Mouse (Mus musculus) adrenal gland, adult 18-20 months (tissue): Measurements from ENCODE around the gene Pou5f1. TPM values are rescaled to one million over a fixed set of nuclear protein-coding genes. Genes with fewer than 3 reads are reported as not detected.
"Not testable (repeated sequence)": the region's sequence is repeated elsewhere in the genome, so short reads cannot be mapped to it uniquely, and the experiment has no call there.

Source experiments
- DNase-seq, 2 experiments: peaks; one replicate each; pipeline ENCODE4 v3.0.0; 2021 to 2022; ENCODE audit warnings: low spot score in 2 of 2
- long read RNA-seq, 2 experiments: library from polyadenylated mRNA; stranded (forward); transcript quantifications; one replicate each; pipeline ENCODE4 v2.0.0; 2021
- total RNA-seq, 2 experiments: library from RNA; stranded (reverse); gene quantifications; 1 replicate in 1 of 2; 2 replicates in 1 of 2; pipeline ENCODE4 v1.2.3; 2021

Pou5f1 gene
- total RNA-seq = under 1 TPM in 1 of 2 experiments, not detected in 1; 0.23 TPM
- long read RNA-seq, experiment 1 = 0 reads
- long read RNA-seq, experiment 2 = 0 reads

DNA sequence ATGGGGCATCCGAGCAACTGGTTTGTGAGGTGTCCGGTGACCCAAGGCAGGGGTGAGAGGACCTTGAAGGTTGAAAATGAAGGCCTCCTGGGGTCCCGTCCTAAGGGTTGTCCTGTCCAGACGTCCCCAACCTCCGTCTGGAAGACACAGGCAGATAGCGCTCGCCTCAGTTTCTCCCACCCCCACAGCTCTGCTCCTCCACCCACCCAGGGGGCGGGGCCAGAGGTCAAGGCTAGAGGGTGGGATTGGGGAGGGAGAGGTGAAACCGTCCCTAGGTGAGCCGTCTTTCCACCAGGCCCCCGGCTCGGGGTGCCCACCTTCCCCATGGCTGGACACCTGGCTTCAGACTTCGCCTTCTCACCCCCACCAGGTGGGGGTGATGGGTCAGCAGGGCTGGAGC, at the start of gene Pou5f1:
Gene Pou5f1 (plus strand): TSS at position 243 of the 400 bp plus-strand sequence.
- no peak for DNase-seq

DNA sequence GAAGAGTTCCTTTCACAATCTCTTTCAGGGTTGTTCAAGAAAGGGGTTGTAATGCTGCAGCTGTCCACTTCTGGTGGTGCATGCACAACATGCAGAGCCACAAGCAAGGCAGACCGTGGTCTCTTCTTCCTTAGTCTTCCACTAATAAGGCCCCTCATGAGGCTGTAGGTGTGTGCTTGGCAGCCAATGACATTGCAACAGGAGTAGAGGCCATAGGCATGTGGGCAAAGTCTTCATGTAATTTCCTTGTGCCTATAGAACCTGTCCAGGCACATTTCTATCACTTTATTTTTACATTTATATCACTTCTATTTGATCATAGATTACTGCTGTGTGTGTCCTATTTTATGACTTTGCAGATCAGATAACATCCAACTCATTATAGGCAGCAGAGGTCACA, 47.6 kb upstream of the Pou5f1 start:
- DNase-seq = not testable (repeated sequence)

DNA sequence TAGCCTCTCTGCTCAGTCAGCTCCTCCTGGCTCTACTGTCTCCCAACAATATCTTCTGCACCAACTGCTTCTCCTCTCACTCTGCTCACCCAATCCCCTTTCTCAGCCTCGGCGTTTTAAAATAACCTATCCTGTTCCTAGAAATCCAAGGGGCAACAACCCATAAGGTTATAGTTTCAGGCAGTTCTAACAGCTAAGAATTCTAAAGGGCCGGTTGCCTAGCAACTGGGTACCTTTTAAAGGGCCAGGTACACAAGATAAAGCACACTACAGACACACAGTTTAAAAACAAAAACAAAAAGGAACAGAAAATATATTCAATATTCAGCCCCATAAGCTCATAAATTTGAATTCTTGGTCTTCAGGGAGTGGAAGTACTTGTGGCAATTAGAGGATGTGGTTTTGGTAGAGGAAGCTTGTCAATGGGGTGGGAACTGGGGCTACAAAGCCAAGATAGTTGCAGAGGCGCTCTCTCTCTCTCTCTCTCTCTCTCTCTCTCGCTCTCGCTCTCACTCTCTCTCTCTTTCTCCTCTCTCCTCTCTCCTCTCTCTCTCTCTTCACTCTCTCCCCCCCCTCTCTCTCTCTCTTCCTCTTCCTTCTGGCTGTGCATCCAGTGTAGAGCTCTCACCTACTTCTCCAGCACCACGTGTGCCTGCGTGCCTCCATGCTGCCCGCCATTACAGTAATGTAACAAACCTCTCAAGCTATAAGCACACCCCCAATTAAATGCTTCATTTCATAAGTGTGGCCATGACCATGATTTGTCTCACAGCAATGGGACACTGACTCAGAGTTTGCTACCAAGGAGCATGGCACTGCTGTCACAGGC, 45.1 kb upstream of the Pou5f1 start:
- DNase-seq = not testable (repeated sequence)

DNA sequence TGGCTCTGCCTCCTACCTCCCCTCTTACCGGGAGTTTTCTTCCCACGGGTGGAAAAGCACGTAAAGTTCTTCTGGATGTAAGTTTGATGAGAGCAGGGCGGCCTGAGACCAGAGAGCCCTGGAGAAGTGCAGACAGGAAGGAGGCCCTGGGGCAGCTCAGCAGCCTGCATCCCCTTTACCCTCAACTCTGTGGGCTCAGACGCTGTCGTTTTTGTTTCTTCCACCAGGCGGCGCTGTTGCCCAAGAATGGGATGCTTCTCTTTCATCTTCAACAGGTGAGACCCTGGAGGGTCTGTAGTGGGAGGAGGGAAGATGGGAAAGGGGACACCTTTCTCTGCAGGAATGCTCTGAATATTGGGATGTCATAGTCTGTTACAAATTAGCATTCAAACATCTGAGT, 40.2 kb upstream of the Pou5f1 start:
- not testable (repeated sequence) for DNase-seq

DNA sequence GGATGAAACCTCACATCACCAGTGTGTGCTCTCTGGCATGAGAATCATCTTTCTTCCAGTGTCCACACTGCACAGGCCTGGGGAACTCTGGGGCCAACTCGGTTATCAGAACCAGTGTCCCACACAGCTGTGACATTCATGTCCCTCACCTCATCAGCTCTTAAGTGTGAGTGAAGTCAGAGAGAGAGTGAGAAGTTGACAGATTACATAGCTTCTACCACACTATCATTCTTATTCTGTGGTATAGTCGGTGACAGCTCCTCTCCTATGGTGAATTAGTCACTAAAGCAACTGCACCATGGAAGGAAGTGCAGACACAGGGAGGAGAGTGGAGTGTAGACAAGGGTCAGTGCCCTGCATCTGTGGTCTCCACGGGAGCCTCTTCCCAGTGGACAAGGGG, 36.9 kb upstream of the Pou5f1 start:
- not testable (repeated sequence) for DNase-seq

DNA sequence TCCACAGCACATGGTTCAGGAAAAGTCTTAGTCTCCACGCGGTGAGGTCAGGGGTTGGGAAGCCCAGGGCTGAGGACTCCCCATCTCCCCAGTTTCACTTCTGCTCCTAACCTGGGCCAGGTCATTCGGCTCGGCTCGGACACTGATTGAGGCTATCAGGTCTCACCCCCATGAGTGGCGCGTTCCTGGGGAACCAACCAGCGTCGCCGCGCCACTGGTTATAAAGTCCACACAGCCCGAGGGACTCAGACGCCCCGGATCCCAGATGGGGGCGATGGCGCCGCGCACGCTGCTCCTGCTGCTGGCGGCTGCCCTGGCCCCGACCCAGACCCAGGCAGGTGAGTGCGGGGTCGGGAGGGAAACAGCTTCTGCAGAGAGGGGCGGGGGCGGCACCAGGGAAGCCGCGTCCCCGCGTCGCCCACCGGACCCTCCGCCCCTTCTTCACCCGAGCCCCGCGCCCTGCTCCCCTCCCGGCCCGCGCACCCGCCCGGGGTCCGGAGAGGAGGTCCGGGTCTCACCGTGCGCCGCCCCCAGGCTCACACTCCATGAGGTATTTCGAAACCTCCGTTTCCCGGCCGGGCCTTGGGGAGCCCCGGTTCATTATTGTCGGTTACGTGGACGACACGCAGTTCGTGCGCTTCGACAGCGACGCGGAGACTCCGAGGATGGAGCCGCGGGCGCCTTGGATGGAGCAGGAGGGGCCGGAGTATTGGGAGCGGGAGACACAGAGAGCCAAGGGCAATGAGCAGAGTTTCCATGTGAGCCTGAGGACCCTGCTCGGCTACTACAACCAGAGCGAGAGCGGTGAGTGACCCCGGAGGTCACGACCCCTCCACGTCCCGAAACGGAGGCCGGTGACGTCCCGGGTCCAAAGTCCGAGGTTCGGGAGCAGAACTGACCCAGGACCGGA, 35.7 kb upstream of the Pou5f1 start, which contains the start of gene H2-Q10:
Gene H2-Q10 (plus strand): TSS at position 248 of the 910 bp plus-strand sequence.
- no peak for DNase-seq

DNA sequence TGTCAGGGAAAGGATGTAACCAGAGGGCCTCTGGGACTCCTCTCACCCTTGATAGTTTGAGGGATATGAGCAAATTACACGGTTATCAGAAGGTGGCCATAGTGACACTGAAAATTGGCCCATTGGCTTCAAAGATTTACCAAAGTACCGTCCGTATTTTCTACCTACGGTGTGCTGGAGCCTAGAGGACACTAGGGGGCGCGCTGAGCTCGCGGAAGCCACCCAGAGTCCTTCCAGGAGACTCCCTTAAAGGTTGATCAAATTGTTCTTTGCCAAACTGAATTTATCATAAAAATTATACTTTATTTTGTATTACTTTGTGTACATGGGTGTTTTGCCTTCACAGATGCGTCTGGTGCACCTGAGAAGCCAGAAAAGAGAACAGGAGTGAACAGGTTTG, 21.8 kb upstream of the Pou5f1 start:
- DNase-seq = peak; percentile 55 to 64

DNA sequence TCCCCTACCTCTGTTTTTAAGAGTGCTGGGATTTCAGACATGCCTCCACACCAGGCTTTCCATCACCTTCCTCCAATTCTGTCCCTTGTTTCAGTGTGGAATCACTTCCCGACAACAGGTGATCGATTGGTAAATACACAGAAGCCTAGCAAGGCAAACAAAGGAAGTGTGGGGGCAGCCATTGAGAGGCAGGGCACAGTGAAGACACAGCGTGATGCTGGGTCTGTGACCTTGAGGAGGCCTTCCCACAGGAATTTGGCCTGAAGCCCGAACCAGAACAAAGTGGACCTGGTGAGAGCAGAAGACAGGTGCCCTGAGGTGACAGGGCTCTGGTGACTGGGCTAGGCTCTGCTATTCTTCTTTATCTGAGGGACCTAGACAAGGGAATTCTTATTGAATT, 20.1 kb upstream of the Pou5f1 start:
- DNase-seq = no peak

DNA sequence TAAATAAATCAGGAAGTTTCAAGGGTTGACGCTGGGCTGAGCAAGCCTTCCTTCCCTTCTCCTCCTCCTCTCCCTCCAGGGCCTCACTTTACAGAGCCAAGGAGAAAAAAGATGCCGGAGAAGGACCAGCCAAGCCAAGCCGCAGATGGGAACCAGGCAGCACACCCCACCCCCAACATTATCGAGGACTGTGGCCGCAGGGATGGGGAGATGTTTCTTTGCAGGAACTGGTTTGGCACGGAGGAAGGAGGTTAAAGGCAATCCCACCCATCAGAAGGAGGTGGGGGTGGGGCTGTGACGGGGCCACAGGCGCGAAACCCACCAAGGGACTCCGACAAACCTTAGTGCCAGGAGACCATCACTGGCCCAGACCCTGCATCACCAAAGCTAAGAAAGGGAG, 19.1 kb upstream of the Pou5f1 start:
- DNase-seq = no peak

DNA sequence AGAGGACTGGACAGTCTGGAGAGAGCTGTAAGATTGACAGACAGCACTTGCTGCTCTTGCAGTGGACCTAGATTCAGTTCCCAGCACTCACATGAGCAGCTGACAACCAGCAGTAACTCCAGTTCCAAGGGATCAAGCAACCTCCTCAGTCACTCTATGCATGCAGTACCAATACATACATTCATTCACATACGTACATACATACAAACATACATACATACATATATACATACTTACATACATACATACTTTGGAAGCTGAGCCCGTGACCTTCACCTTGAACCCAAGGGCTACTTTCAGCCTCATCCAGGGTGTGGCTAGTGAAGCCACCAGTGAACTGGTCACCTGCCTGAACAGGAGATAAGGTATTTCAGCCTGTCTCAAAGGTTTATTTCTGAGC, 17.8 kb upstream of the Pou5f1 start:
- DNase-seq = no peak

DNA sequence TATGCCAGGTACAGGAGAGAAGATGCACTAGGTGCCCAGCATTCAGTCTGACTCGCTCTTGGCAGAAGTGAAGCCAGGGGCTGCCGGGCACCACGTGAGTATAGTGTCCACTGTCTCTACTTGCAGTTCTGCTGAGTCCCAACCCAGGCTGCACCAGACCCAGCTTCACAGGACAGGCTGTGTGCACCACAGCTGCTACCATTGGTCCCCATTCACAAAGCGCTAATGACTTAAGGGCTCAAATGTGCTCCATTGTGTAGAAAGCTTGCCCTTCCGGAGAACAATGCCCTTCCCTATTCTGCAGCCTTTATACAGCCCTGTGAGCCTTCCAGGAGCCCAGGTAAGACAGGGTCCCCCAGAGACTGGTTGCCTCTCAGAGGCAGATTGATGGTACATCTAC, 15.5 kb upstream of the Pou5f1 start:
- no peak for DNase-seq

DNA sequence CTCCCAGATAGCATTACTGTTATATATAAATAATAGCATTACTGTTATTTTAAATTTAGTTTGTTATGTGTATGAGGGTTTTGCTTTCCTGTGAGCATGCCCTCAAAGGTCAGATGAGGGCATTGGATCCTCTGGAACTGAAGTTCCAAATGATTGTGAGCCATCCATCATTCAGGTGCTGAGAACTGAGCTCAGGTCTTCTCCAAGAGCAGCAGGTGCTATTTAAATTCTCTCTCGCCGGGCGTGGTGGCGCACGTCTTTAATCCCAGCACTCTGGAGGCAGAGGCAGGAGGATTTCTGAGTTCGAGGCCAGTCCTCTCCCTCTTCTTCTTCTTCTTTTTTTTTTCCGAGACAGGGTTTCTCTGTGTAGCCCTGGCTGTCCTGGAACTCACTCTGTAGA, 8.7 kb upstream of the Pou5f1 start:
- DNase-seq = no peak

DNA sequence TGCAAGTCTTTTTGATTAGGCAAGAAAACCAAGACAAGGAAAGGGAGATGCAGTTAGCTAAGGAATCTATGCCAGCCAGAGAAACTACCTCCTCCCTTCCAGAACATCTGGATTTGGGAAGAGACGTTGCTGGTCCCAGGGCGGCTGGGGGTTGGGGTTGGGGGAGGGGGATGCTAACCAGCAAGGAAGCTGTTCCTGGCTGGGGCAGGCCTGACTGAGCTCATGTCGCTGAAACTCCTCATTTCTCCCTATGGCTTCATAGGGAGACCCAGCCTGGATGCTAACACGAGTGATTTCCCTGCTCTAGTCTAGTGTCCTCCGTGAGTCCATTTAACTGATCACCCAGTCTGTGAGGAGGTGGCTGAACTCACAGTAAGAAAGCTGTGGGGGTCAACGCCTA, 3.6 kb upstream of the Pou5f1 start:
- DNase-seq = no peak

DNA sequence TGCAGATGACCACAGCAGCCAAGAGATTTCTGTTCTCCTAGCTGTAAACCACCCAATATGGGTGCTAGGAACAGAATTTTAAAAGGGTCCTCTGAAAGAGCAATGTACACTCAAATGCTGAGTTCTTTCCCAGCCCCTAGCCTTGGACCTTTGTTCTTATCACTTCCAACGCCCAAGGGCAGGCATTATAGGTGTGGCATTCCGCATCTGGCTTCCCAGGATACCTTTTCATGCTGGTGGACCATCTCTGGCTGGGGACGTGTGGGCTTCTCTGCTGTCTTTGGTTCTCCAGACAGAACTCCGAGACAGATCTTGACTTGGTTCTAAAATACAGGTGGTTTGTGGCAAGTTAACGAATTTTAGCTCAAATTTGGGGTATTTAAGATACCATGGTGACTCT, 3.1 kb upstream of the Pou5f1 start:
- no peak for DNase-seq

DNA sequence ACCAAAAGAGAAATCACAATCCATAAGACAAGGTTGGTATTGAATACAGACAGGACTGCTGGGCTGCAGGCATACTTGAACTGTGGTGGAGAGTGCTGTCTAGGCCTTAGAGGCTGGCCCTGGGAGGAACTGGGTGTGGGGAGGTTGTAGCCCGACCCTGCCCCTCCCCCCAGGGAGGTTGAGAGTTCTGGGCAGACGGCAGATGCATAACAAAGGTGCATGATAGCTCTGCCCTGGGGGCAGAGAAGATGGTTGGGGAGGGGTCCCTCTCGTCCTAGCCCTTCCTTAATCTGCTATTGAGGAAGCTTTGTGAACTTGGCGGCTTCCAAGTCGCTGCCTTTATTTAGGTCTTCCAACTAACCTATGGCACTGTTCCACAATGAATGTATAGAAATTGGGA, 2.0 kb upstream of the Pou5f1 start:
- no peak for DNase-seq

DNA sequence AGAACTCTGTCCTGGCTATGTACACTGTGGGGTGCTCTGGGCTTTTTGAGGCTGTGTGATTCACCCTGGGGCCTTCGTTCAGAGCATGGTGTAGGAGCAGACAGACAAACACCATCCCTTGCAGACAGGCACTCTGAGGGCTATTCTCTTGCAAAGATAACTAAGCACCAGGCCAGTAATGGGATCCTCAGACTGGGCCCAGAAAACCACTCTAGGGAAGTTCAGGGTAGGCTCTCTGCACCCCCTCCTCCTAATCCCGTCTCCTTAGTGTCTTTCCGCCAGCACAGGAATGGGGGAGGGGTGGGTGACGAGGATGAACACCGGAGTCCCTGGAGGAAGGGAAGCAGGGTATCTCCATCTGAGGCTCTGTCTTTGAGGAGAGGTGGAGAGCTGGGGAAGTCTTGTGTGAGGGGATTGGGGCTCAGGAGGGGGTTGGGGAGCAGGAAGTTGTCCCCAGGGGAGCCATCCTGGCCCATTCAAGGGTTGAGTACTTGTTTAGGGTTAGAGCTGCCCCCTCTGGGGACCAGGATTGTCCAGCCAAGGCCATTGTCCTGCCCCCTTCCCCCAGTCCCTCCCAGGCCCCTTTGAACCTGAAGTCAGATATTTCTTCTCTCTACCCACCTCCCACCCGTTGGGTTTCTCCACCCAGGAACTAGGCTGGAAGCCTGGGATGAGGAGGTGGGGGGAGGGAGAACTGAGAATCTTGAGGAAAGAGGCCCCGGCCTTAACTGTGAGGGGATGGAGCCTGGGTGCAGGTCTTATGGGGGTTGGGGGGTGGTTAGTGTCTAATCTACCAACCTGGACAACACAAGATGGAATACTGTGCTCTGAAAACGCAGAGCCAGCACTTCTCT, 963 bp upstream of the Pou5f1 start:
- DNase-seq = no peak

DNA sequence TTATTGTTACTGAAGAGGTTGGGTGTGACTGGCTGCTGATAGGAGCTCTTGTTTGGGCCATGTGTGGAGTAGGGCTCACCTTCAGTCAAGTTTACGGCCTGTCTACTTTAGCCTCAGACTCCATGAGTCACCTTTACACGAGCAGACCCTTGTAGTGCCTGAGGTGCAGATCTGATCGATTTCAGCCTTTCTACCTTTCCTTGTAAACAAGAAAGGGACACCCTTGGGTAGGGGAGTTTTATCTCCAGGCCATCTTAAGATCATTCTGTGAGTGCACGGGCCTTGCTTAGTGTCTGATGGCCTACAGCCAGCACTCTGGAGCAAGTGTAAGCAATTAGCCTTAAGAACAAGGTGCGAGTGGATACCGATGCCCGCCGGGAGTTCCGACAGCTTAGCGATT, 1.1 kb downstream of the Pou5f1 start:
- no peak for DNase-seq

DNA sequence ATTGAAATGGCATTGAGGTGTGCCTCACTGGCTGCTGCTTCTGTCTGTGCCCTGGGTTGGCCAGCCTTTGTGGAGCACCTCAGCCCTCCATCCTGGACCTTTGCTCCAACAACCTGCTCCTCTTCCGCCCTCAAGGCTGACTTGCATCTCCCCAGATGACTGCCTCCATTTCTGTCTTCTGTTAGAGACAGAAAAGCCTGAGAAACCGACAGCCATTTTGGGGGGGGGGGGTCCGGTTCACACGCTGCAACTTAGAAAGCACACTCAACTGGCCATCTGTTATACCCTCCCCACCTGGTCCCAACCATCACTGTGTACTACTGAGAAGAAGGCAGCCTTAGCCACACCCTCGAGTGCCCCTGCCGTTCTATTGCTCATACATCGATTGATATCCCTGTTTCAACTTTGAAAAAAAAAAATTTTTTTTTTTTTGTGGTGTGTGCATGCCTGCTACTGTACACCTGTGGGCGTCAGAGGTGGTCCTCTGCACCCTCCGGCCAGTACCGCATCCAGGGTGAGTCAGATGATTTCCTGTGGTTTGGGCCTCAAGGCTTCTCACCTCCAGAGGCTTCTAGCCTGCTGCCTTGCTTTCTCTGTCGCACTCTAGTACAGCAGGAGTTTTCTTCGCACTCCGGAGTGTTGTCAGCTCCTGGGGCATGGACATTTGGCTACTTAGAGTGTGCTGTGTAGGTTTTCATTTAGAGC, 1.9 kb downstream of the Pou5f1 start:
- DNase-seq = no peak

DNA sequence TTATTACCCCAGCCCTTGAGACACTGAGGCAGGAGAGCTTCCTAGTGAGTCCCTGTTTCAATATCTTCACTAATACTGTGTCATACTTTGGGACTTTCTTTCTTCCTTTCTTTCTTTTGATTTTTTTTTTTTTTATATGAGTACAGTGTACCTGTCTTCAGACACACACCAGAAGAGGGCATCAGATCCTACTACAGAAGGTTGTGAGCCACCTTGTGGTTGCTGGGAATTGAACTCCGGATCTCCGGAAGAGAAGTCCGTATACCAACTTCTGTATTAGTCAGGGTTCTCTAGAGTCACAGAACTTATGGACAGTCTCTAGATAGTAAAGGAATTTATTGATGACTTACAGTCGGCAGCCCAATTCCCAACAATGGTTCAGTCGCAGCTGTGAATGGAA, 2.5 kb downstream of the Pou5f1 start:
- DNase-seq = not testable (repeated sequence)

DNA sequence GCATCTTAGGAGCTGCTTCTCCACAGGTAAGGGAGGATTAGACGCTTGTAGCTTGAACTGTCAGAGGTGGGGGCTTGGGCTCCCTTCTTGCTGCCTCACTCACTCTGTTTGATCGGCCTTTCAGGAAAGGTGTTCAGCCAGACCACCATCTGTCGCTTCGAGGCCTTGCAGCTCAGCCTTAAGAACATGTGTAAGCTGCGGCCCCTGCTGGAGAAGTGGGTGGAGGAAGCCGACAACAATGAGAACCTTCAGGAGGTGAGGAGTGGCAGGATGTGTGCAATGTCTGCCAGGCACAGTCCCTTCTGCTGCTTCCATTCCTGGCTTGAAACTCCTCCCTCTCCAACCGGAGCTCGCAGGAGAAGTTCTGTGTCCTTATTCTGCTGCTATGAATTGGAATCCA, 3.5 kb downstream of the Pou5f1 start:
- no peak for DNase-seq
